Mouse (Mus musculus) heart, embryonic 12.5 days (tissue): ENCODE data around the gene Gm34653. TPM values are rescaled to one million over a fixed set of nuclear protein-coding genes. Genes with fewer than 3 reads are reported as not detected.
A peak's percentile ranks its signal among the peaks of the same experiment; 100 is the strongest.
"Not testable (repeated sequence)": the region's sequence is repeated elsewhere in the genome, so short reads cannot be mapped to it uniquely, and the experiment has no call there.

Experiments
- ATAC-seq: fragments of 200-750 bp; cut with Nextera tagmentation; 2 replicates; pipeline ENCODE4 v1.8.0; 2017; ENCODE audit warnings: moderate TSS enrichment, moderate library complexity; ENCODE audit not compliant: insufficient number of reproducible peaks, low FRiP score
- H3K27ac ChIP-seq: fragments of 300-500 bp; sonication (generic); 2 replicates; pipeline ENCODE4 v1.5.1; 2016; ENCODE audit warnings: mild to moderate bottlenecking, moderate library complexity; ENCODE audit not compliant: poor library complexity, severe bottlenecking
- H3K27me3 ChIP-seq: fragments of 300-500 bp; sonication (generic); replicated peaks from 2 replicates; pipeline ENCODE4 v1.6.1; 2016; ENCODE audit warnings: mild to moderate bottlenecking, moderate library complexity
- H3K36me3 ChIP-seq: fragments of 300-500 bp; sonication (generic); 2 replicates; pipeline ENCODE4 v1.6.1; 2016; ENCODE audit warnings: mild to moderate bottlenecking, moderate library complexity
- H3K4me1 ChIP-seq: fragments of 300-500 bp; sonication (generic); replicated peaks from 2 replicates; pipeline ENCODE4 v1.6.1; 2016; ENCODE audit warnings: mild to moderate bottlenecking
- H3K4me2 ChIP-seq: fragments of 300-500 bp; sonication (generic); 2 replicates; pipeline ENCODE4 v1.6.1; 2016; ENCODE audit warnings: mild to moderate bottlenecking, moderate library complexity
- H3K4me3 ChIP-seq: fragments of 300-500 bp; sonication (generic); 2 replicates; pipeline ENCODE4 v1.5.1; 2016; ENCODE audit warnings: mild to moderate bottlenecking
- H3K9ac ChIP-seq: fragments of 300-500 bp; sonication (generic); 2 replicates; pipeline ENCODE4 v1.6.1; 2016; ENCODE audit warnings: mild to moderate bottlenecking, moderate library complexity
- H3K9me3 ChIP-seq: fragments of 300-500 bp; sonication (generic); replicated peaks from 2 replicates; pipeline ENCODE4 v1.6.1; 2016; ENCODE audit warnings: mild to moderate bottlenecking, moderate library complexity
- WGBS: fragments of 180-500 bp; shearing (Covaris S2); methylation state at CpG from one replicate; pipeline ENCODE4 v1.1.7; 2016; 5-methylcytosine and 5-hydroxymethylcytosine counted together
- polyA plus RNA-seq: library from polyadenylated mRNA; unstranded; fragments of >200 nt; fragmentation: Nextera tagmentation; extraction: Ambion mirVana; gene quantifications from 2 replicates; pipeline ENCODE4 v1.2.1, GENCODE M21; 2016

Gene Gm34653
- not detected in 2 replicates for polyA plus RNA-seq

GRCm38 (mm10) chr2:34832766-34833457 is at the start of gene Gm34653:
TSS of gene Gm34653 (plus strand) at chr2:34833007.
- H3K9me3 ChIP-seq, ATAC-seq, H3K27me3 ChIP-seq, H3K27ac ChIP-seq, H3K4me3 ChIP-seq, H3K36me3 ChIP-seq, H3K4me2 ChIP-seq, H3K9ac ChIP-seq, H3K4me1 ChIP-seq: not testable (repeated sequence)
- WGBS: 61% methylated on average over 11 of the region's 11 CpGs

GRCm38 (mm10) chr2:34783064-34784020 is 49.5 kb upstream of the Gm34653 start:
- Histone ChIP-seq H3K4me3 (no peak overlapping the region), H3K9ac (no peak overlapping the region), H3K27ac (peak overlapping the region; percentile 72), H3K9me3 (0 out of 2 replicates have a peak, but pooled peaks cover 4% of the 10 kb centered on the region), H3K27me3 (no peaks in the 10 kb centered on the region), H3K4me2 (peak overlapping the region; percentile 15; the same call in 1 of the 2 replicates), H3K36me3 (peaks cover 57% of the 10 kb centered on the region), H3K4me1 (peaks cover 14% of the 10 kb centered on the region)
- ATAC-seq: peak; percentile 92
- 42% methylated on average over 14 of the region's 14 CpGs for WGBS

GRCm38 (mm10) chr2:34784085-34784484 is 48.7 kb upstream of the Gm34653 start:
- Histone ChIP-seq H3K9ac (no peak overlapping the region), H3K9me3 (0 out of 2 replicates have a peak, but pooled peaks cover 4% of the 10 kb centered on the region), H3K36me3 (peaks cover 51% of the 10 kb centered on the region), H3K27ac (peak overlapping the region; percentile 72), H3K4me1 (peaks cover 20% of the 10 kb centered on the region), H3K27me3 (no peaks in the 10 kb centered on the region), H3K4me2 (no peak overlapping the region), H3K4me3 (no peak overlapping the region)
- ATAC-seq: no peak
- 77% methylated on average over 2 of the region's 2 CpGs for WGBS

- peaks cover 41% of the 10 kb centered on the region for H3K36me3 ChIP-seq
- H3K4me3 ChIP-seq: no peak overlapping the region
- H3K27me3 ChIP-seq: no peaks in the 10 kb centered on the region
- H3K9me3 ChIP-seq: no peaks in the 10 kb centered on the region
- 86% methylated on average over 8 of the region's 8 CpGs for WGBS
- peaks cover 7% of the 10 kb centered on the region; the same call in 1 of the 2 replicates for H3K4me1 ChIP-seq
- H3K27ac ChIP-seq: no peak overlapping the region
- ATAC-seq: no peak
- H3K4me2 ChIP-seq: no peak overlapping the region
- H3K9ac ChIP-seq: no peak overlapping the region
Observed at GRCm38 (mm10) chr2:34790282-34790681, 42.5 kb upstream of the Gm34653 start.

GRCm38 (mm10) chr2:34792543-34792942 is 40.3 kb upstream of the Gm34653 start:
- ATAC-seq: not testable (repeated sequence)
- peaks cover 48% of the 10 kb centered on the region for H3K36me3 ChIP-seq

GRCm38 (mm10) chr2:34794511-34794910 is 38.3 kb upstream of the Gm34653 start:
- WGBS: 93% methylated on average over 2 of the region's 2 CpGs
- Histone ChIP-seq H3K27me3 (no peaks in the 10 kb centered on the region), H3K4me1 (peaks cover 5% of the 10 kb centered on the region; the same call in 1 of the 2 replicates), H3K4me2 (no peak overlapping the region), H3K4me3 (no peak overlapping the region), H3K9ac (no peak overlapping the region), H3K27ac (no peak overlapping the region), H3K9me3 (no peaks in the 10 kb centered on the region), H3K36me3 (peaks cover 48% of the 10 kb centered on the region)
- ATAC-seq: no peak

More at GRCm38 (mm10) chr2:34792543-34792942, 40.3 kb upstream of the Gm34653 start:
- H3K27me3 ChIP-seq, H3K4me1 ChIP-seq, H3K9ac ChIP-seq, H3K4me3 ChIP-seq, H3K9me3 ChIP-seq, H3K4me2 ChIP-seq, H3K27ac ChIP-seq: not testable (repeated sequence)
- WGBS: 98% methylated on average over 2 of the region's 2 CpGs

GRCm38 (mm10) chr2:34795426-34795825 is 37.4 kb upstream of the Gm34653 start:
- H3K4me1 ChIP-seq: peaks cover 7% of the 10 kb centered on the region; the same call in 1 of the 2 replicates
- no peak overlapping the region for H3K4me3 ChIP-seq
- 92% methylated on average over 7 of the region's 7 CpGs for WGBS

GRCm38 (mm10) chr2:34799357-34800256 is 33.2 kb upstream of the Gm34653 start, which contains the start of gene Rabepk:
TSS of gene Rabepk (minus strand) at chr2:34799912.
- peaks cover 24% of the 10 kb centered on the region for H3K36me3 ChIP-seq
- WGBS: 3% methylated on average over 44 of the region's 44 CpGs
- peak within 1 kb of the TSS; percentile 70 for H3K4me3 ChIP-seq
- H3K9ac ChIP-seq: peak within 1 kb of the TSS; percentile 70
- peaks cover 18% of the 10 kb centered on the region for H3K4me1 ChIP-seq
- no peaks in the 10 kb centered on the region for H3K27me3 ChIP-seq
- no peaks in the 10 kb centered on the region for H3K9me3 ChIP-seq
- peak within 1 kb of the TSS; percentile 74 for H3K27ac ChIP-seq
- peak; percentile 85 for ATAC-seq
- peak within 1 kb of the TSS; percentile 75 for H3K4me2 ChIP-seq

More at GRCm38 (mm10) chr2:34795426-34795825, 37.4 kb upstream of the Gm34653 start:
- H3K36me3 ChIP-seq: peaks cover 44% of the 10 kb centered on the region
- no peaks in the 10 kb centered on the region for H3K27me3 ChIP-seq
- H3K9me3 ChIP-seq: no peaks in the 10 kb centered on the region
- H3K4me2 ChIP-seq: no peak overlapping the region
- no peak overlapping the region for H3K9ac ChIP-seq
- H3K27ac ChIP-seq: no peak overlapping the region
- no peak for ATAC-seq

GRCm38 (mm10) chr2:34800371-34800770 is 32.4 kb upstream of the Gm34653 start:
- H3K4me3 ChIP-seq: peak overlapping the region; percentile 70; the same call in 1 of the 2 replicates
- H3K36me3 ChIP-seq: peaks cover 19% of the 10 kb centered on the region
- whole genome bisulfite sequencing: 60% methylated on average over 7 of the region's 7 CpGs

More at GRCm38 (mm10) chr2:34800371-34800770, 32.4 kb upstream of the Gm34653 start:
- peak overlapping the region; percentile 75; the same call in 1 of the 2 replicates for H3K4me2 ChIP-seq
- no peak overlapping the region for H3K9ac ChIP-seq
- no peak overlapping the region; the same call in 1 of the 2 replicates for H3K27ac ChIP-seq
- no peak for ATAC-seq
- H3K4me1 ChIP-seq: peaks cover 21% of the 10 kb centered on the region
- no peaks in the 10 kb centered on the region for H3K27me3 ChIP-seq
- H3K9me3 ChIP-seq: no peaks in the 10 kb centered on the region
